Mouse (Mus musculus) mesoderm, embryonic 11.5 days (tissue): ENCODE data around the gene Ppp6r3.
A peak's percentile ranks its signal among the peaks of the same experiment; 100 is the strongest.

ENCODE experiments used
- DNase-seq: peaks from one replicate; pipeline ENCODE4 v3.0.0-alpha.2; 2012; ENCODE audit warnings: low read depth, low spot score

The Ppp6r3 gene

DNA sequence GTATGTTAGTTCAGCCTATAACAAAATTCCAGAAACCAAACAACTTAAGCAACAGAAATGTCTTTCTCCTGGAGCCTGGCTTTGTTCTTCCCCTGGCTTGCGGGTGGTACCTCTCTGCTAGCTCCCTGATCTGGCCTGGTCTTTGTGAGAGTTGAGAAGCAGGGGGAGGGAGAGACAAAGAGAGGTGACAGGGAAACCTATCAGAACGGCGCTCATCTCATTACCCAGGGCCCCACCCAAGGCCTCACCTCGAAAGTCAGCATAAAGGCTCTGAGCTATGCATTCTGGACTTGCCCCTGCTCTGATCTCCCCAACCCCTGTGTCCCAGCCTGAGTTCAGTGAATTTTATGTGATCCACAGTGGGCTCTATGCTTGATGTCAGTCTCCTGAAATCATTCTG is 140.9 kb downstream of the Ppp6r3 start:
- DNase-seq, result no peak

DNA sequence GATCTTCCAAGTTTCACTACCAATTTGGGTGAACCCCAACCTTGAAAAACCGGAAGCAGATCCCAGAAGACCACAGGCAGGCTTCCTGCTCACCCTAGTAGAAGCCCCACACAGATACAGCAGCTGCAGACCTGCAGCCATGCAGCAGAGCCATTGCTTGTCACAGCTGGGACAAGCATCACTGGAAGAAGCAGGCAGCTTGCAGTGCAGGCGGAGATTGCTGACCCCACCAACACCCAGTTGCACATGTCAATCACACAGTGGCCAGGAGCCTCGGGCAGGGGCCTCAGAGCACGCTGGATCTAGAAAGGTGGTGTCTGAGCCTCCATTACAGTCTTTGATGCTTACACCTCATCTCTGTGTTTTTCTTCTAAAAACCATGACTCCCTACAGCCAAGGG is 141.4 kb downstream of the Ppp6r3 start:
- DNase-seq, result peak; percentile 22

DNA sequence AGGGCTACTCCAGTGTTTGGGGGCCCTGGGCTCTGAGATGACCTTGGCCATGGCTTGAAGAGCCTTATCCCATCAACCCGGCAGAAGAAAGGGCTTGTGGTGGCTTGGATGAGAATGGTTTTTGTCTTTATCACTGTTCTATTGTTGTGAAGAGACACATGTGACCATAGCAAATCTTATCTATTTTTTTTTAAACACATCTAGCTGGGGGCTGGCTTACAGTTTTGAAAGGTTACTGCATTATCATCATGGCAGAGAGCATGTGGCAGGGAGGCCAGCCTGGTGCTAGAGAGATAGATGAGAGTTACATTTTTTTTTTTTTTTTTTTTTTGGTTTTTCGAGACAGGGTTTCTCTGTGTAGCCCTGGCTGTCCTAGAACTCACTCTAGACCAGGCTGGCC is 143.6 kb downstream of the Ppp6r3 start:
- no peak for DNase-seq

DNA sequence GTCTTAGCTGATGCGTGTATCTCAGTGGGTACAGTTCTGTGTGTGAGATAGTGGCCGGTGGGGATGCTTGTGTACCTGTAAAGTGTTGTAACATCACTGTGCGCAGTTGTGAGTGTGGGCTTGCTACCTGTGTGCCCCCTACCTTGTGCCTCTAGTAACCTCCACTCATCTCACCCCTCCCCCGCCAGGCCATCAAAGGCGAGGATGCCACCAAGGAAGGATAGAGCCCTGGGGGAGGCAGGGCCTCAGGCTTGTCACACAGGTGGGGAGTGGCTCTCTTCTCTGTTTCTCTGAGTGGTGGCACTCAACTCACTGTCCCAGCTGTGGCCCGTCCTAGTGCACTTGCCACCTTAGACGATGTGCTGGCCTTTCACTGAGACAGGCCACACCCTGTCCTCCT is 144.5 kb downstream of the Ppp6r3 start:
- DNase-seq, result no peak

DNA sequence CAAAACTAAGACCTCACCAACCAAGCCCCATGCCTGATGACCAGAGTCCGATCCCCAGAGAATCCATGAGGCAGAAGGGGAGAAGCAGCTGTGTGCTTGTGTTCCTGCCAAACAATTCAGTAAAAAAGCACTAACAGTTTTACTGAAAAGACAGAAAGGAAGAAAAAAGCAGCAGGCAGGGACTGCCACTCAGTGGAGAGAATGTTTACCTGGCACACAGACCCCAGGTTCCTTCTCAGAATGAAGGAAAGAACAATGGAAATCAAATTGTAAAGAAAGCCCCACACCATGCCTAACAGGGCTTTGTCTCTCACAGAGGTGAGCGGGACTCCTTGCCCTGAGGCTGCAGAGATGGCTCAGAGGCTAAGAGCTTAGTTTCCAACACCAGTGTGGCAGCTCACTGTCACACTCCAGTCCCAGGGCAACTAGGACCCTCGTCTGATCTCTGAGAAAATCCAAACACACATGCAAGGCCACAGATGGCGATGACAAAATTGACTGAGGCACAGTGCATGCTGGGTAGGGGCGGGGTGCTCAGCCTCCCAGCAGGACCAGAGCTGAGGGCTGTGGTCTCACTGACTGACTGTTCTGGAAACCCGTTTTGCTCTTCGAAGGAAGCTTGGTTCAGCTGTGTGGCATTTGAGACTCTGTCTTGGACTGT is 146.3 kb downstream of the Ppp6r3 start:
- DNase-seq, result no peak

DNA sequence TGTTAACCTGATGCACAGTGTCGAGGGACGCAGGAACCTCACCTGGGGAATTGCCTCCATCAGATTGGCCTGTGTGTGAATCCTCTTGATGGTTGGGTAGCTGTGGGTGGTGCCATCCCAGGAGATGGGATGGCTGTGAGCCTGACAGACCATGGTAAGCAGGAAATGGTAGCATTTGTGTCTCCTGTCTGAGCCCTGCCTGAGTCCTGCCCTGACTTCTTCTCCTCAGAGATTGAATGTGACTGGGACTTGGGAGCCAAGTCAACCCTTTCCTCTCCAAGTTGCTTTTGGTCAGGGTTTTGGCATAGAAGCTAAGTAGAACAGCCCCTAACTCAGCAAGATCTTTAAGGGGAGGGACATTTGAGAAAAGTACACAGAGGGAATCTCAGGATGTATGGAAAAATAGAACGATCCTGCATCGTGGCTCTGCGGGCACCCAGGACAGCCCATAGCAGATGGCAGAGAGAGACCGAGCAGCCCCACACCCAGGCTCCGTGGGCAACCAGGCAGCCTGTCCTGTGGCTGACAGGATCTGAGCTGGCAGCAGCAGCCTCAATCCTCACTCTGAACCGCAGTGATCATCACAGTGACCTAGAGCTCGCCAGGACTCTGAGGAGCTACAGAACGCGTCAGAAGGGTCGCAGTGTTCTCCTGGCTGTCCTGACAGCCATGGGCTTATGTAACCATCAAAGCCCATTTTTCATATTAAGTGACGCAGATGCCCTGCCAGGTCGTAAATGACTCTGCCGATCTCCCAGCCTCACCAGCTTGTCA is 147.3 kb downstream of the Ppp6r3 start:
- no peak for DNase-seq

DNA sequence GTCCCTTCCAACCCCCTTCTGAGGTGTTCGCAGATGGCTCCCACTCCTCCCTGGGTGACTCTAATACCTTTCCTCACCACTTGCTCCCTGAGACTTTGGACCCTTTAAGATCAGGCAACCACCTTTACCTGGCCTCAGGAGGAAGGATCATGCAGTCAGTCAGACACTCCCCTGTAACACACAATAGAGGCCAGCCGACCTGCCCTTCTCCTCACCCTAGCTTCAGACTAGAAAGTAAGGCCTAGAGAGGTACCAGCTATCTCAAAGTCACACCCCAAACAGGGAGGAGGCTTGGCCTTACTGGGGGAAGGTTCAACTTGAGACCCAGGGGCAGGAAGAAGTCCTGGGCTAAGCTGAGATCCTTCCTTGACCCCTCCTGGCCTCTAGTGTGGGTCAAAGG is 151.3 kb downstream of the Ppp6r3 start:
- DNase-seq, result no peak

DNA sequence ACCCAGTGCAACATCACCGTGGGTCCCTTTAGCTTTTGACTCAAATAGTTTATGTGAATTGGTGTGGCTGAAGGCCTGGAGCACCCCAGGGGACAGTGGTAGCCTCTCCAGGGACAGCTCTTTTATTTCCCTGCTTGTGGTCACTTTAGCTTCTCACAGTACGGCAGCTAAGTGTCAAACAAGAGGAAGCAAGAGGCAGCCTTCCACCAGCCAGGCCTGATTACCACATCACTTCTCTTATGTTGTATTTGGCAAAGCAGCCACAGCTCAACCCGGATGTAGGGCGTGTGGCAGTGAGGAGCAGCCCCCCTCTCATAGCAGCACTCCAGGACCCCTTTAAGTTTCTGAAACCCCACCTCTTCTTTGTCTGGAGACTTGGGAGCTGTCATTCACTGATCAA is 152.6 kb downstream of the Ppp6r3 start:
- no peak for DNase-seq

DNA sequence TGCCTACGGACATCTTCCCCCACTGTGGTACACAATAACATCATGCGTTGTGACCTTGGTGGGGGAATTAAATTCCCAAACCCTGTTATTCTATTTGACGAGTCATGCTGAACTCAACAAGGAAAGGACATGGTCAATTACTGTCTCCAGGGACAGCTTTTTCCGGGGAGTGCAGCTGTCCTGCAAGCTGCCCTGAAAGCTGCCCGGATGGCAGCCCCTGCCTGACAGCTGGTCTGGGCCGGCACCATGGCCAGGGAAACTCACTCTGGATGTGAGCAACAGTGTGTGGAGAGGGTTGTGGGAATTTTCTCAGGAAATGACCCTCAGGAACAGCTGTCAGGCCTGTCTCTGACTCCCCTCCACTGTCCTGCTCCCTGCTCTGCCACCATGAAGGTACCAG is 153.1 kb downstream of the Ppp6r3 start:
- peak; percentile 51 for DNase-seq

DNA sequence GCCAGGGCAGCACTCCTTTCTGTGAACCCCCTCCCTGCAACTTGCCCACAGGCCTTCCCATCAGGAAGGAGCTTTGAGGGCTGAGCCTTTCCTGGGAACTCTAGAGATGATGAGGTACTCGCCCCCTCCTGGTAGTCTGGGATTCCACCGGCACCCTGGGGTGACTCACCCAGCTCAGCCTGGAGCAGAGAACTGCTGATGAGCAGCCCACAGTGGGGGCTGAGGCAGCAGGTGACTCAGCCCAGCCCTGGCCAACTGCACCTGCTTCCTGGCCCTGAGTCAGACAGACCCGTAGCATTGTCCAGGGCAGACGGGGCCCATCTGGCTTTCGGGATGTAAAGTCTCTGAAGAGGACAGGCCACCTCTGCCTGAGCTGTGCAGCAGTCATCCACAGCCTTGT is 156.3 kb downstream of the Ppp6r3 start:
- no peak for DNase-seq

DNA sequence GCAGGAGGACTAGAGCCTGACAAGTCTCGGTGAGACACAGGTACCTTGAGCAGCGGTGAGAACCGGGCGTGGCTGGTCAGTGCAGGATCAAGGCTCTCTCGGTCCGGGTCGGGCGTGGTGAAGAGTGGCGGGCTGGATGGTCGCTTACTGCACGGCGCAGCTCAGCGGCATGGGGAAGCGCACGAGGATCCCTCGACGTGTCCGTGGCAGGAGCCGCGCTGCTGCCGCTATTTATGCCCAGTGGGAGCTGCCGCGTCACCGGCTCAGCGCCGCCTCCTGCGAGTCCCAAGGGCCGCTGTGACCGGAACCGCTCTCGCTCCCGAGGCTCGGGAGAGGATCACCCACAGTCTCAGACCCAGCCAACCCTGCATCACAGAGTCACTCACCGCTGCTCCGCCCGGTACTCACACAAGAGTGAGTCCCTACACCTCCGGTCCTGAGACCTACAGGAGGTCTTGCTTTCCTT is 161.2 kb downstream of the Ppp6r3 start, which contains the start of gene Gal:
Gene Gal, minus strand, starts transcription at position 277 of the 466 bp plus-strand sequence.
- DNase-seq, result no peak

DNA sequence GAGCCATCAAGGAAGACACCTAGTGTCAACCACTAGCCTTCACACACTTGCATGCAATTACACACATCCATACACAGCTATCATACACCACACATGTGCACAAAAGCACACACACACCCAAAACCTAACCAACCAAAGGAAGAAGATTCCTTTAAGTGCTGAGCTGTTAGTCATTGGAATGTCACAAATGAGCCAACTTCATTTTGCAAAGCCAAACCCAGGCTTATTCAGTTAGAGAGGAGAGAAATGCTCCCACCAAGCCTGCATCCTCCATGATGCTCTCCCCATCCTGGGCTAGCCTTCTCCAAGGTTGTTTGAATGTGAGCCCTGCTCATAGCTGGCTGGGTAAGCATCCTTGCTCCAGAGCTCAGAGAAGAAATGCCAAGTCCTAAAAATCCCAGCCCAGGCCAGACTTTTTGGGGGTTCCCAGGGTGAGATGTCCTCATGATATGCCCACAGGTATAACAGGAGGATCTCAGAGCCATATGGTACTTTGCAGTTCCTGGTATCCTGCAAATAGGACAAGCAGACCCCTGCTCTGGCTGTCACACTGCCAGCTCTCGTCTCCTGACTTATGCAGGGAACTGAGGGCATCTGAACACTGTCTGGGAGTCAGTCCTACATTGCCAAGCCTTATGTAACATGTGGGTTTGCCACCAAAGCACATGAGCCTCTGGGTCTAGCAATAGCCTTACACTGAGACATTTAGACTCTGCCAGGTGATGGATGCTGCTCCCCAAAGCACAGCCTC is 169.8 kb downstream of the Ppp6r3 start:
- no peak for DNase-seq
